Mouse (Mus musculus): ENCODE measurements around the gene Ubr1.

- TF ChIP-seq ETS1 (conservative IDR thresholded peaks at IDR 0.05; ENCODE audit: low read depth, low read length) (no peak), RAD21 (IDR thresholded peaks at IDR 0.05; ENCODE audit: low read depth, low read length) (no peak)
Observed at GRCm38 (mm10) chr2:120841211-120841610, 129.3 kb downstream of the Ubr1 start.

Data from CH12.LX (cell line).